Mouse (Mus musculus): ENCODE measurements around the gene Dupd1.

DNA sequence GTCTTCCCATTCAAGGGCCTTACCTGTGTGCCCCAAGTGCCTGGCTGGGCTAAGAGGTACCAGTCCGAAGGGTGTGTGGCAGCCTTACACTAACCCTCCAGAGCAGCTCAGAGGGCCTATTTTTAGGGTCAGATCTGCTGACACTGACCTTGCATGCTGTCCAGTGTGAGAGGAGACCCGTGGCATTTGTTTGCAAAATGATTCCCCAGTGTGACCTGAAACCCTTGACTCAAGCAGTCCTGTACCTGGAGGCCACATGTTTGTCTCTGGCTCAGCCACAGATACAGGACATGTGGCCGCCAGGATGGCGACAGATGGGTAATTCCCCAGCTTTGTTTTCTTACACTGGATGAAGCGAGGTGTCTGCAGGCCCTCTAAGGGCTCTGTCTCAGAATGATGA is at the start of gene Dupd1:
- TF ChIP-seq EP300 (IDR thresholded peaks at IDR 0.05) (no peak), CTCF (IDR thresholded peaks at IDR 0.05) (no peak)

Data from lung, postnatal 0 days (tissue).